Mouse (Mus musculus) embryonic stem cell, embryonic (primary cell): Measurements from ENCODE around the gene Rhoa.

Source experiments
- CTCF ChIA-PET, 4 experiments: fragments of 300-600 bp in 2 of 4; fragments of 350-600 bp in 2 of 4; sonication (Branson Sonifier 250); formaldehyde crosslinking; loops; one replicate each; lab custom pipeline; 2022; ENCODE audit warnings: inconsistent platforms in 2 of 4; lab: Charles Lee
- POLR2A ChIA-PET, 4 experiments: fragments of 300-600 bp in 2 of 4; fragments of 350-600 bp in 2 of 4; sonication (Branson Sonifier 250); formaldehyde crosslinking; loops; one replicate each; lab custom pipeline; 2022; ENCODE audit warnings: antibody characterized with exemption in 4 of 4, inconsistent platforms in 1 of 4; lab: Charles Lee

Rhoa gene

GRCm38 (mm10) chr9:108305629-108306520, at the start of gene Rhoa, which contains the start of gene Tcta:
Rhoa (plus strand) TSS chr9:108306129.
Tcta (minus strand) TSS chr9:108306160.
- CTCF ChIA-PET, result interaction anchor here (0.5 to 1.8 kb wide), 13 partner anchors 12 to 415 kb away, joined by 3 to 7 read pairs (median 3); partner anchors contain the start of genes Gpx1 (in 1 of the 4) and Nicn1 (in 1 of the 4)

GRCm38 (mm10) chr9:108260526-108260925, 45.4 kb upstream of the Rhoa start:
- POLR2A ChIA-PET, result interaction anchor here in 3 of 4 experiments (0.6 to 7.6 kb wide), 11 partner anchors 8 to 222 kb away, joined by 3 to 65 read pairs (median 3); partner anchors contain the start of genes Amt (in 1 of the 3), Gpx1 (in 1 of the 3) and Mst1 (in 1 of the 3)
- CTCF ChIA-PET, result interaction anchor here in 1 of 4 experiments (1.7 kb wide), 1 partner anchor 8 kb away, joined by 4 read pairs; no protein-coding TSS in a partner anchor

More at GRCm38 (mm10) chr9:108305629-108306520, at the start of gene Rhoa, which contains the start of gene Tcta:
- POLR2A ChIA-PET, result interaction anchor here (0.5 to 26.5 kb wide), 78 partner anchors 3 to 1471 kb away, joined by 3 to 409 read pairs (median 4); partner anchors contain the start of genes Amt (in 4 of the 4), Gpx1 (in 4 of the 4), Nicn1 (in 3 of the 4) and Qrich1 (in 3 of the 4)

GRCm38 (mm10) chr9:108261865-108262264, 44.1 kb upstream of the Rhoa start:
- POLR2A ChIA-PET, result interaction anchor here in 3 of 4 experiments (0.5 to 7.6 kb wide), 11 partner anchors 10 to 208 kb away, joined by 3 to 65 read pairs (median 4); partner anchors contain the start of genes Mst1 (in 1 of the 3), Nicn1 (in 1 of the 3), Rhoa (in 1 of the 3) and Tcta (in 1 of the 3)
- CTCF ChIA-PET, result no interaction called here

- POLR2A ChIA-PET, result interaction anchor here in 3 of 4 experiments (0.6 to 7.6 kb wide), 32 partner anchors 7 to 312 kb away, joined by 3 to 65 read pairs (median 6); partner anchors contain the start of genes Gpx1 (in 3 of the 3), Amt (in 2 of the 3), 1700102P08Rik (in 1 of the 3) and Amigo3 (in 1 of the 3)
- CTCF ChIA-PET, result interaction anchor here in 2 of 4 experiments (0.5 to 2.9 kb wide), 5 partner anchors 14 to 361 kb away, joined by 3 to 12 read pairs (median 3); partner anchors contain the start of gene Apeh (in 1 of the 2)
Observed at GRCm38 (mm10) chr9:108262494-108263049, 43.4 kb upstream of the Rhoa start.

- CTCF ChIA-PET, result interaction anchor here (0.5 to 4.3 kb wide), 14 partner anchors 8 to 362 kb away, joined by 3 to 39 read pairs (median 4); partner anchors contain the start of gene Apeh (in 1 of the 4)
Observed at GRCm38 (mm10) chr9:108263131-108263681, 42.7 kb upstream of the Rhoa start.

GRCm38 (mm10) chr9:108263690-108264190, 42.2 kb upstream of the Rhoa start, which contains the start of gene Dag1:
Dag1 (minus strand) TSS chr9:108263958.
- CTCF ChIA-PET, result interaction anchor here (0.5 to 4.3 kb wide), 27 partner anchors 8 to 619 kb away, joined by 3 to 39 read pairs (median 3); partner anchors contain the start of genes Amigo3 (in 1 of the 4), Apeh (in 1 of the 4) and Mst1 (in 1 of the 4)
- POLR2A ChIA-PET, result interaction anchor here (0.6 to 7.6 kb wide), 81 partner anchors 8 to 1372 kb away, joined by 3 to 65 read pairs (median 4); partner anchors contain the start of genes Gpx1 (in 4 of the 4), 1700102P08Rik (in 2 of the 4), Amigo3 (in 2 of the 4) and Amt (in 2 of the 4)

More at GRCm38 (mm10) chr9:108263131-108263681, 42.7 kb upstream of the Rhoa start:
- POLR2A ChIA-PET, result interaction anchor here (0.6 to 7.6 kb wide), 58 partner anchors 8 to 313 kb away, joined by 3 to 65 read pairs (median 5); partner anchors contain the start of genes Gpx1 (in 4 of the 4), 1700102P08Rik (in 2 of the 4), Amigo3 (in 2 of the 4) and Amt (in 2 of the 4)

- POLR2A ChIA-PET, result interaction anchor here (0.6 to 7.6 kb wide), 85 partner anchors 8 to 1372 kb away, joined by 3 to 65 read pairs (median 4); partner anchors contain the start of genes Gpx1 (in 4 of the 4), 1700102P08Rik (in 2 of the 4), Amigo3 (in 2 of the 4) and Amt (in 2 of the 4)
Observed at GRCm38 (mm10) chr9:108264191-108264921, 41.6 kb upstream of the Rhoa start.

GRCm38 (mm10) chr9:108266261-108266935, 39.5 kb upstream of the Rhoa start:
- CTCF ChIA-PET, result interaction anchor here (0.6 to 4.3 kb wide), 16 partner anchors 11 to 935 kb away, joined by 3 to 39 read pairs (median 3); partner anchors contain the start of gene Nicn1 (in 1 of the 4)
- POLR2A ChIA-PET, result interaction anchor here in 3 of 4 experiments (0.5 to 7.6 kb wide), 26 partner anchors 9 to 1007 kb away, joined by 3 to 65 read pairs (median 4); partner anchors contain the start of genes Gpx1 (in 2 of the 3), Apeh (in 1 of the 3), Bsn (in 1 of the 3) and Ccdc36 (in 1 of the 3)

More at GRCm38 (mm10) chr9:108264191-108264921, 41.6 kb upstream of the Rhoa start:
- CTCF ChIA-PET, result interaction anchor here (0.5 to 4.3 kb wide), 31 partner anchors 8 to 619 kb away, joined by 3 to 39 read pairs (median 4); partner anchors contain the start of genes Amigo3 (in 1 of the 4), Apeh (in 1 of the 4) and Mst1 (in 1 of the 4)

- ChIA-PET CTCF (no interaction called here), POLR2A (interaction anchor here in 2 of 4 experiments (0.6 kb wide), 4 partner anchors 13 to 541 kb away, joined by 3 to 6 read pairs (median 4); partner anchors contain the start of gene Nckipsd (in 1 of the 2))
Observed at GRCm38 (mm10) chr9:108267691-108268090, 38.2 kb upstream of the Rhoa start.

GRCm38 (mm10) chr9:108268701-108269100, 37.2 kb upstream of the Rhoa start:
- ChIA-PET POLR2A (interaction anchor here in 2 of 4 experiments (0.7 to 1.7 kb wide), 6 partner anchors 8 to 266 kb away, joined by 3 to 14 read pairs (median 4); partner anchors contain the start of genes Apeh (in 1 of the 2), Ip6k1 (in 1 of the 2), Qrich1 (in 1 of the 2) and Rhoa (in 1 of the 2)), CTCF (interaction anchor here in 1 of 4 experiments (0.9 kb wide), 1 partner anchor 15 kb away, joined by 3 read pairs; no protein-coding TSS in a partner anchor)

- CTCF ChIA-PET, result interaction anchor here in 2 of 4 experiments (0.7 to 1.1 kb wide), 5 partner anchors 8 to 99 kb away, joined by 3 read pairs; no protein-coding TSS in a partner anchor
Observed at GRCm38 (mm10) chr9:108271941-108272340, 34.0 kb upstream of the Rhoa start.

GRCm38 (mm10) chr9:108272691-108273090, 33.2 kb upstream of the Rhoa start:
- POLR2A ChIA-PET, result interaction anchor here in 1 of 4 experiments (0.6 to 1.9 kb wide), 5 partner anchors 8 to 118 kb away, joined by 3 to 4 read pairs (median 3); no protein-coding TSS in a partner anchor
- CTCF ChIA-PET, result interaction anchor here in 3 of 4 experiments (0.6 to 0.7 kb wide), 4 partner anchors 9 to 139 kb away, joined by 3 read pairs; no protein-coding TSS in a partner anchor

More at GRCm38 (mm10) chr9:108271941-108272340, 34.0 kb upstream of the Rhoa start:
- POLR2A ChIA-PET, result interaction anchor here in 2 of 4 experiments (0.6 to 1.9 kb wide), 7 partner anchors 7 to 252 kb away, joined by 3 to 4 read pairs (median 3); no protein-coding TSS in a partner anchor

- CTCF ChIA-PET, result interaction anchor here in 3 of 4 experiments (0.6 to 2.0 kb wide), 10 partner anchors 10 to 399 kb away, joined by 3 to 13 read pairs (median 4); partner anchors contain the start of gene Wdr6 (in 1 of the 3)
- POLR2A ChIA-PET, result interaction anchor here in 3 of 4 experiments (0.6 to 1.9 kb wide), 7 partner anchors 9 to 640 kb away, joined by 3 to 6 read pairs (median 3); partner anchors contain the start of gene Dag1 (in 2 of the 3)
Observed at GRCm38 (mm10) chr9:108273485-108273884, 32.4 kb upstream of the Rhoa start.
